15 mouse cellular contexts compared by ENCODE assay signal in the genomic region with DNA sequence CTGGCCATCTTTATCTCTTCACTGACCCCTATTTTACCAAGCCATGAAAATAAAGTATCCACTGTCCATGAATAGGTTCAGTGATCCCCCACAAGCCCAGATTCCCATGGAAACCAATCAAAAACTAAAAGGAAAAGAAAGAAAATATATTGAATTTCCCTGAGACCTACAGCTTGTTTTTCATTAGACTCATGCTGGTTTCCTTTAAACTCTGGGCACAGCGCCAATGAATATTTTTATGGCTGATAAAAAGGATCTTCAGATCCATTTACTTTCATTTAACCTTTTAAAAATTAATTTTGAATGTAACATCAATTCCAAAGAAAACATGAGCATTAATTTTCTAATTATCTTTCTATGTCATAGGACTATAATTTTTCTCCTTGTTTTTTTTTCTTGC. TPM values are rescaled to one million over a fixed set of nuclear protein-coding genes. Genes with fewer than 3 reads are reported as not detected.
DNase-seq lines count a peak whose midpoint lies in the region; ATAC-seq and TF ChIP-seq lines count a peak whose summit lies in the region.
"Had no signal": no experiment of that assay in that cellular context is flagged by ENCODE, and none has a peak within 500 bp of the region (broad histone marks: within the 10 kb centered on the region; RNA-seq: fewer than 3 reads in every experiment).

No protein-coding gene starts in this region.

- H3K4me2 ChIP-seq in kidney, postnatal 0 days (ENCODE audit: low read length): no peak overlapping the region
- no peak overlapping the region for H3K4me2 ChIP-seq in midbrain, embryonic 14.5 days (ENCODE audit: low read length)
- no peak overlapping the region for H3K4me2 ChIP-seq in midbrain, embryonic 13.5 days (replicated peaks)
- H3K4me2 ChIP-seq: liver, embryonic 11.5 days; midbrain, embryonic 11.5 days had no signal

- TF ChIP-seq CTCF in kidney, postnatal 0 days (IDR thresholded peaks at IDR 0.05; ENCODE audit: low read depth): no peak

- no peak overlapping the region for H3K9ac ChIP-seq in kidney, postnatal 0 days (ENCODE audit: low read depth, low read length)
- H3K9ac ChIP-seq in midbrain, embryonic 14.5 days (replicated peaks; ENCODE audit: low read length): no peak overlapping the region
- no peak overlapping the region for H3K9ac ChIP-seq in midbrain, embryonic 13.5 days (replicated peaks)

- peak; percentile 2 for DNase-seq in embryo, embryonic 11 days
- no peak for DNase-seq in embryo, embryonic 9.5 days (ENCODE audit: extremely low spot score)
- peak; percentile 41 for DNase-seq in kidney, postnatal 0 days (ENCODE audit: low spot score)
- DNase-seq in kidney, adult 8-10 months: no peak
- DNase-seq in midbrain, embryonic 14.5 days: peak; percentile 44
- DNase-seq in spleen, postnatal 14 days (ENCODE audit: low spot score in 2 of 2): no peak
- DNase-seq: adrenal gland, adult 2 months; cerebellum, adult 18-20 months; heart, adult 2 months; lung, postnatal 10 days had no signal

- H3K27ac ChIP-seq in kidney, postnatal 0 days: no peak overlapping the region
- H3K27ac ChIP-seq in midbrain, embryonic 14.5 days (replicated peaks; ENCODE audit: low read depth, low read length): no peak overlapping the region
- no peak overlapping the region for H3K27ac ChIP-seq in midbrain, embryonic 13.5 days
- H3K27ac ChIP-seq: heart, adult 2 months had no signal

- H3K9me3 ChIP-seq in kidney, postnatal 0 days (replicated peaks; ENCODE audit: low read length): no peaks in the 10 kb centered on the region
- no peaks in the 10 kb centered on the region for H3K9me3 ChIP-seq in midbrain, embryonic 14.5 days (ENCODE audit: control insufficient read depth, low read length)
- no peaks in the 10 kb centered on the region for H3K9me3 ChIP-seq in midbrain, embryonic 13.5 days

- no peak for ATAC-seq in kidney, postnatal 0 days (replicated peaks; ENCODE audit: low FRiP score, low read depth)
- no peak for ATAC-seq in midbrain, embryonic 14.5 days (ENCODE audit: low FRiP score, low TSS enrichment)
- ATAC-seq in midbrain, embryonic 13.5 days: no peak
- ATAC-seq: inflammation-experienced regulatory T-cells, adult 6 months; Patski had no signal

- no peaks in the 10 kb centered on the region for H3K27me3 ChIP-seq in kidney, postnatal 0 days (ENCODE audit: insufficient read depth, low read length)
- no peaks in the 10 kb centered on the region for H3K27me3 ChIP-seq in midbrain, embryonic 14.5 days (ENCODE audit: control insufficient read depth, insufficient read depth, low read length)
- H3K27me3 ChIP-seq in midbrain, embryonic 13.5 days: no peaks in the 10 kb centered on the region
- H3K27me3 ChIP-seq: Patski had no signal

- no peaks in the 10 kb centered on the region for H3K4me1 ChIP-seq in kidney, postnatal 0 days (replicated peaks; ENCODE audit: insufficient read depth, low read length)
- H3K4me1 ChIP-seq in midbrain, embryonic 14.5 days (ENCODE audit: control insufficient read depth, insufficient read depth, low read length): 0 out of 2 replicates have a peak, but pooled peaks cover 3% of the 10 kb centered on the region
- peaks cover 9% of the 10 kb centered on the region for H3K4me1 ChIP-seq in midbrain, embryonic 13.5 days (replicated peaks)

- WGBS in kidney, postnatal 0 days: 54% methylated on average over 1 of the region's 1 CpGs
- WGBS in midbrain, embryonic 14.5 days: 87% methylated on average over 1 of the region's 1 CpGs
- WGBS in midbrain, embryonic 13.5 days: 95% methylated on average over 1 of the region's 1 CpGs

- H3K4me3 ChIP-seq in kidney, postnatal 0 days (replicated peaks; ENCODE audit: low read depth, low read length): no peak overlapping the region
- no peak overlapping the region for H3K4me3 ChIP-seq in midbrain, embryonic 14.5 days (replicated peaks; ENCODE audit: low read depth, low read length)
- H3K4me3 ChIP-seq in midbrain, embryonic 13.5 days (replicated peaks): no peak overlapping the region
- H3K4me3 ChIP-seq: heart, adult 2 months had no signal

- no peaks in the 10 kb centered on the region for H3K36me3 ChIP-seq in kidney, postnatal 0 days (ENCODE audit: insufficient read depth, low read length)
- no peaks in the 10 kb centered on the region for H3K36me3 ChIP-seq in midbrain, embryonic 14.5 days (ENCODE audit: control insufficient read depth, insufficient read depth, low read length)
- H3K36me3 ChIP-seq in midbrain, embryonic 13.5 days: no peaks in the 10 kb centered on the region

RNA-seq across cellular contexts. Expression of gene Invs, which starts 41.7 kb away (rescaled TPM):
- 4.0 and 5.4 TPM in 2 replicates for polyA plus RNA-seq in kidney, postnatal 0 days (2015; fragmentation: Nextera tagmentation; extraction: Ambion mirVana)
- 3.9 and 5.3 TPM in 2 replicates for polyA plus RNA-seq in midbrain, embryonic 14.5 days (2014; fragmentation: Nextera tagmentation; extraction: Ambion mirVana)
- polyA plus RNA-seq in midbrain, embryonic 13.5 days (2015; fragmentation: Nextera tagmentation; extraction: Ambion mirVana): 7.6 and 7.7 TPM in 2 replicates

RNA-seq across cellular contexts. Expression of gene Erp44, which starts 41.9 kb away (rescaled TPM):
- 94.3 and 105 TPM in 2 replicates for polyA plus RNA-seq in kidney, postnatal 0 days (2015; fragmentation: Nextera tagmentation; extraction: Ambion mirVana)
- polyA plus RNA-seq in midbrain, embryonic 14.5 days (2014; fragmentation: Nextera tagmentation; extraction: Ambion mirVana): 47.4 and 59.6 TPM in 2 replicates
- polyA plus RNA-seq in midbrain, embryonic 13.5 days (2015; fragmentation: Nextera tagmentation; extraction: Ambion mirVana): 60.6 and 62.5 TPM in 2 replicates

Comparison
In these comparisons a context has a peak if more than half of its experiments do, and no peak if none do; other contexts are left out.
1. DNase-seq: peak in embryo, embryonic 11 days (single experiment), kidney, postnatal 0 days (single experiment) and midbrain, embryonic 14.5 days (single experiment); none in embryo, embryonic 9.5 days (single experiment), kidney, adult 8-10 months (0 of 2) and spleen, postnatal 14 days (0 of 2).